In the genomic region with DNA sequence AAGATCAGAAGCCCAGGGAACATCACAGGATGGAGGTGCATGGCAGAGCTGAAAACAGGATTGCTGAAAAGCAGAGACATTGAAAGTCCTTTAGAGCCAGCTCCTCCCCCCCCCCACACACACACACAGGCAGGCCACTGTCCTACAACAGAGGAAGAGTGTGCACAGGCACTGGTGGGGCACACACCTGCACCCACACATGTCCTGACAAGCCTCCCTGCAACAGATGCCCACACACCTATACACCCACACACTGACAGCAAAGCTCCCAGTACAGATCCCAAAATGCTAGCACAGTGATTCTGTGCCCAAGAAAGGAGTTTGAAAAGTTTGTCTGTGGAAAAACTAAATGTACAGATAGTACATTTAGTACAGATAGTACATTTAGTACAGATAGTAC, we compare ENCODE assay signal across 22 mouse cellular contexts. TPM values are rescaled to one million over a fixed set of nuclear protein-coding genes. Genes with fewer than 3 reads are reported as not detected.
"Had no signal": no experiment of that assay in that cellular context is flagged by ENCODE, and none has a peak within 500 bp of the region (broad histone marks: within the 10 kb centered on the region; RNA-seq: fewer than 3 reads in every experiment).

No protein-coding gene starts in this region.

- H3K4me1 ChIP-seq: limb, embryonic 12.5 days; liver, embryonic 13.5 days; lung, embryonic 15.5 days; midbrain, embryonic 15.5 days; neural tube, embryonic 12.5 days had no signal

- H3K9me3 ChIP-seq: limb, embryonic 12.5 days; liver, embryonic 13.5 days; lung, embryonic 15.5 days; megakaryocyte, embryonic 14.5 days; midbrain, embryonic 15.5 days; neural tube, embryonic 12.5 days had no signal

- DNase-seq: kidney, adult 11 months; kidney, adult 9 months; kidney, postnatal 36 days; layer of hippocampus, adult 9-11 months; layer of hippocampus, postnatal 36 days; liver; liver, embryonic 13.5 days; liver, postnatal 0 days; lung, postnatal 14 days; retina, postnatal 1 day had no signal

- H3K36me3 ChIP-seq: limb, embryonic 12.5 days; liver, embryonic 13.5 days; lung, embryonic 15.5 days had no signal

- H3K4me3 ChIP-seq: limb, embryonic 12.5 days; liver, embryonic 13.5 days; lung, embryonic 15.5 days; megakaryocyte, embryonic 14.5 days; midbrain, embryonic 15.5 days; neural tube, embryonic 12.5 days had no signal

- H3K27ac ChIP-seq: hindbrain, postnatal 0 days; kidney, postnatal 0 days; limb, embryonic 12.5 days; liver, embryonic 13.5 days; lung, embryonic 15.5 days; macrophage; midbrain, embryonic 15.5 days; neural tube, embryonic 12.5 days had no signal

- H3K27me3 ChIP-seq: limb, embryonic 12.5 days; liver, embryonic 13.5 days; lung, embryonic 15.5 days; megakaryocyte, embryonic 14.5 days; midbrain, embryonic 15.5 days; neural tube, embryonic 12.5 days had no signal

RNA-seq across cellular contexts. Expression of gene Slc2a2, which starts 43.0 kb away (rescaled TPM):
- total RNA-seq: hindbrain, postnatal 0 days; layer of hippocampus, adult 18-20 months; layer of hippocampus, postnatal 36 days; monocyte, adult 5-6 weeks; neutrophil, adult 5-6 weeks had no signal
- polyA plus RNA-seq: limb, embryonic 12.5 days; macrophage; midbrain, embryonic 11.5 days had no signal
